Mouse (Mus musculus): ENCODE results near the gene Etl4. TPM values are rescaled to one million over a fixed set of nuclear protein-coding genes. Genes with fewer than 3 reads are reported as not detected.

Etl4 gene
- polyA plus RNA-seq, 2 experiments: 2.2 to 2.3 TPM

GRCm38 (mm10) chr2:19953028-19953427 is 43.4 kb downstream of the Etl4 start:
- no peaks in the 10 kb centered on the region for H3K4me1 ChIP-seq (replicated peaks; ENCODE audit: control insufficient read depth in 2 of 2, insufficient read depth in 2 of 2, low read length in 1 of 2)
- no peaks in the 10 kb centered on the region for H3K9me3 ChIP-seq (ENCODE audit: control insufficient read depth, low read length)
- H3K27me3 ChIP-seq (ENCODE audit: control insufficient read depth, insufficient read depth, low read length): no peaks in the 10 kb centered on the region
- 45% methylated on average over 2 of the region's 2 CpGs for WGBS (ENCODE audit: insufficient replicate concordance)
- no peak overlapping the region for H3K9ac ChIP-seq (replicated peaks)
- DNase-seq (ENCODE audit: low read depth in 3 of 3, low spot score in 3 of 3): no peak
- TF ChIP-seq EP300 (IDR thresholded peaks at IDR 0.05; ENCODE audit: low read depth): no peak
- no peak for TF ChIP-seq CTCF (IDR thresholded peaks at IDR 0.05; ENCODE audit: low read depth)
- ATAC-seq (ENCODE audit: insufficient read depth): no peak
- no peak overlapping the region for H3K4me2 ChIP-seq (ENCODE audit: low read depth)
- no peaks in the 10 kb centered on the region for H3K36me3 ChIP-seq (replicated peaks; ENCODE audit: control insufficient read depth, insufficient read depth, low read depth)
- no peak overlapping the region for H3K4me3 ChIP-seq (ENCODE audit: insufficient read depth in 1 of 2, low read depth in 2 of 2, low read length in 2 of 2)
- H3K27ac ChIP-seq: no peak overlapping the region

GRCm38 (mm10) chr2:19966445-19966844 is 56.9 kb downstream of the Etl4 start:
- ATAC-seq (ENCODE audit: insufficient read depth) (no peak), DNase-seq (ENCODE audit: low read depth in 3 of 3, low spot score in 3 of 3) (no peak)
- Histone ChIP-seq H3K9ac (replicated peaks) (no peak overlapping the region), H3K27ac (no peak overlapping the region), H3K36me3 (replicated peaks; ENCODE audit: control insufficient read depth, insufficient read depth, low read depth) (no peaks in the 10 kb centered on the region), H3K4me1 (replicated peaks; ENCODE audit: control insufficient read depth in 2 of 2, insufficient read depth in 2 of 2, low read length in 1 of 2) (no peaks in the 10 kb centered on the region), H3K4me2 (ENCODE audit: low read depth) (no peak overlapping the region), H3K4me3 (ENCODE audit: insufficient read depth in 1 of 2, low read depth in 2 of 2, low read length in 2 of 2) (no peak overlapping the region), H3K9me3 (ENCODE audit: control insufficient read depth, low read length) (no peaks in the 10 kb centered on the region), H3K27me3 (ENCODE audit: control insufficient read depth, insufficient read depth, low read length) (no peaks in the 10 kb centered on the region)
- TF ChIP-seq CTCF (IDR thresholded peaks at IDR 0.05; ENCODE audit: low read depth) (no peak), EP300 (IDR thresholded peaks at IDR 0.05; ENCODE audit: low read depth) (no peak)
- WGBS (ENCODE audit: insufficient replicate concordance): 48% methylated on average over 7 of the region's 7 CpGs

DNA sequence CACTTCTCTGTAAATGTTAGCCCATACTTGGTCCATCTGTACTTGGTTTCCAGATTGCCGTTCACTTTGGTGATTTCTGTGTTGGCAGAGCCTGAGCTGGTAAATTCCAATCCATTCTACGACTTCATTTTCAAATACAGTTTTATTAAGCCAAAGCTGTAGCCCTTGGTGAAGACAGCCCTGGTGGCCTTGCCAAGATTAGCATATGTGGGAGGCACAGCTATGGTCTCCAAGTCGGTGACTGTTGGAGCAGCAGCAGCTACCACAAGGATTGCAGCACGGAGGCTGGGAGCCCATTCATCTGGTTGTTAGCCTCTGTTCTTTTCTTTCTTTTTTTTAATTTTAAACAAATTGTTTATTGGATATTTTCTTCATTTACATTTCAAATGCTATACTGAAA is 128.1 kb downstream of the Etl4 start:
- Histone ChIP-seq H3K9ac (replicated peaks) (no peak overlapping the region), H3K4me3 (ENCODE audit: insufficient read depth in 1 of 2, low read depth in 2 of 2, low read length in 2 of 2) (no peak overlapping the region), H3K4me1 (replicated peaks; ENCODE audit: control insufficient read depth in 2 of 2, insufficient read depth in 2 of 2, low read length in 1 of 2) (no peaks in the 10 kb centered on the region), H3K36me3 (replicated peaks; ENCODE audit: control insufficient read depth, insufficient read depth, low read depth) (no peaks in the 10 kb centered on the region), H3K9me3 (ENCODE audit: control insufficient read depth, low read length) (no peaks in the 10 kb centered on the region), H3K27ac (no peak overlapping the region), H3K27me3 (ENCODE audit: control insufficient read depth, insufficient read depth, low read length) (no peaks in the 10 kb centered on the region), H3K4me2 (ENCODE audit: low read depth) (no peak overlapping the region)
- ATAC-seq (ENCODE audit: insufficient read depth) (no peak), DNase-seq (ENCODE audit: low read depth in 3 of 3, low spot score in 3 of 3) (no peak)
- WGBS (ENCODE audit: insufficient replicate concordance): 57% methylated on average over 4 of the region's 4 CpGs
- no peak for TF ChIP-seq CTCF (IDR thresholded peaks at IDR 0.05; ENCODE audit: low read depth)
- TF ChIP-seq EP300 (IDR thresholded peaks at IDR 0.05; ENCODE audit: low read depth): no peak

GRCm38 (mm10) chr2:20072377-20072776 is 162.8 kb downstream of the Etl4 start:
- ATAC-seq (ENCODE audit: insufficient read depth) (no peak), DNase-seq (ENCODE audit: low read depth in 3 of 3, low spot score in 3 of 3) (no peak)
- no peaks in the 10 kb centered on the region for H3K36me3 ChIP-seq (replicated peaks; ENCODE audit: control insufficient read depth, insufficient read depth, low read depth)
- no peaks in the 10 kb centered on the region for H3K4me1 ChIP-seq (replicated peaks; ENCODE audit: control insufficient read depth in 2 of 2, insufficient read depth in 2 of 2, low read length in 1 of 2)
- H3K9ac ChIP-seq (replicated peaks): no peak overlapping the region
- H3K27me3 ChIP-seq (ENCODE audit: control insufficient read depth, insufficient read depth, low read length): no peaks in the 10 kb centered on the region
- no peaks in the 10 kb centered on the region for H3K9me3 ChIP-seq (ENCODE audit: control insufficient read depth, low read length)
- TF ChIP-seq CTCF (IDR thresholded peaks at IDR 0.05; ENCODE audit: low read depth) (no peak), EP300 (IDR thresholded peaks at IDR 0.05; ENCODE audit: low read depth) (no peak)
- H3K4me2 ChIP-seq (ENCODE audit: low read depth): no peak overlapping the region
- WGBS (ENCODE audit: insufficient replicate concordance): 30% methylated on average over 9 of the region's 9 CpGs
- no peak overlapping the region for H3K4me3 ChIP-seq (ENCODE audit: insufficient read depth in 1 of 2, low read depth in 2 of 2, low read length in 2 of 2)
- no peak overlapping the region for H3K27ac ChIP-seq

DNA sequence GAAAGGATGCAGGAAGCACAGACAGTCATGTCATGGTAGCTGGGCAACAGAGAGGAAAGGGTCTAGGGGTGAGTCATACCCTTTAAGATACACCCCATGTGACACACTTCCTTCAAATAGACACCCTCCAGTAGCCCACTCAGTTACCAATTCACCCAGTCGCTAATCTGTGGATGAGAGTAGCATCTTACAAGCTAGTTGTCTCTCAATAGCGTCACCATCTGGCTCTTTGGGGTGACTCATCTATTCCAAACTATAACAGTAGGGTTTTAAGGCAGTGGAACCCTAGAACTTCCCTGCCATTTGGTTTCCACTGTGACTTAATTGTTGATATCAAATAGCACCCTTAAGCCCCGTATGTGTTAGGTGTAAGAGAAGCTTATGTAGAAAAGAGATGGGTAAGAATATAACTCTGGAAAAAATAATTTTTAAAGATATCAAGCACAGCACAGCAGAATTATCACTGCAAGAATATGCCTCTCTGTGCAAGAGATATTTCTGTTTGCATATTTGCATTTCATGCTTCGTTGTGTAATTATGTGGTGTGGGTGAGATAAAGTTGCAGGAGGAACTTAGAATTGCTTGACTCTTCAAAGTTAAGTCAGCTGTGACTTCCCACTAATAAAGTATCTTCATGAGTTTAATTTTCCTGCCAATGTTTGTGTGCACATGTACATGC is 166.7 kb downstream of the Etl4 start:
- Histone ChIP-seq H3K4me3 (ENCODE audit: insufficient read depth in 1 of 2, low read depth in 2 of 2, low read length in 2 of 2) (no peak overlapping the region), H3K27me3 (ENCODE audit: control insufficient read depth, insufficient read depth, low read length) (no peaks in the 10 kb centered on the region), H3K4me2 (ENCODE audit: low read depth) (no peak overlapping the region), H3K36me3 (replicated peaks; ENCODE audit: control insufficient read depth, insufficient read depth, low read depth) (no peaks in the 10 kb centered on the region), H3K4me1 (replicated peaks; ENCODE audit: control insufficient read depth in 2 of 2, insufficient read depth in 2 of 2, low read length in 1 of 2) (no peaks in the 10 kb centered on the region), H3K27ac (no peak overlapping the region), H3K9ac (replicated peaks) (no peak overlapping the region), H3K9me3 (ENCODE audit: control insufficient read depth, low read length) (no peaks in the 10 kb centered on the region)
- DNase-seq (ENCODE audit: low read depth in 3 of 3, low spot score in 3 of 3): no peak
- no peak for ATAC-seq (ENCODE audit: insufficient read depth)
- WGBS (ENCODE audit: insufficient replicate concordance): 52% methylated on average over 4 of the region's 4 CpGs
- TF ChIP-seq CTCF (IDR thresholded peaks at IDR 0.05; ENCODE audit: low read depth) (no peak), EP300 (IDR thresholded peaks at IDR 0.05; ENCODE audit: low read depth) (no peak)

All from liver, embryonic 14.5 days (tissue).